Mouse (Mus musculus) heart, adult 2 months (tissue): ENCODE results near the gene Ccdc24.

Experiments
- CTCF ChIP-seq: fragments of 200-600 bp; IDR thresholded peaks from 2 replicates; pipeline ENCODE4 v1.8.1; 2022; ENCODE audit warnings: antibody characterized with exemption, mild to moderate bottlenecking, moderate library complexity
- POLR2A ChIP-seq: fragments of 200-500 bp; IDR thresholded peaks from 2 replicates; pipeline ENCODE4 v1.6.1; 2011; ENCODE audit warnings: mild to moderate bottlenecking, low read depth, low read length, control low read depth; ENCODE audit not compliant: insufficient read depth

DNA sequence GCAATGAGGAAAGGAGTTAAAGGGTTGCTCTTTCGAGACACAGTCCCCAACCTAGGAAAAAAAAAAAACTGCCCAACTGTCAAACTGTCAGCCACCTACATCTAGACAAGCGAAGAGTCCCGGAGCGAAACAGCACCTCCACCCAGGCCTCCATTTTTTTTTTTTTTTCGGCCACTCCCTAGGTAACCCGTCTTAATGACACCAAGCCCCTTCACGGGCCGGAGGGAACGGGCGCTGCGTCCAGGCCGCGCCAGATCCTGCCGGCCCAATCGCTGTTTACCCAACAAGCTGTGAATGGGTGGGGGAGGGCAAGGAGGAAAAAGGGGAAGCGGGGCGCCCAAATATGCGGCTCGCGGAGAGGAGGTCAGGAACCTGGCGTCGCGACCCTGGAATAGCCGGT, 14.3 kb upstream of the Ccdc24 start:
- no peak for TF ChIP-seq CTCF
- no peak for TF ChIP-seq POLR2A
